Mouse (Mus musculus): ENCODE data around the gene Eno2.

DNA sequence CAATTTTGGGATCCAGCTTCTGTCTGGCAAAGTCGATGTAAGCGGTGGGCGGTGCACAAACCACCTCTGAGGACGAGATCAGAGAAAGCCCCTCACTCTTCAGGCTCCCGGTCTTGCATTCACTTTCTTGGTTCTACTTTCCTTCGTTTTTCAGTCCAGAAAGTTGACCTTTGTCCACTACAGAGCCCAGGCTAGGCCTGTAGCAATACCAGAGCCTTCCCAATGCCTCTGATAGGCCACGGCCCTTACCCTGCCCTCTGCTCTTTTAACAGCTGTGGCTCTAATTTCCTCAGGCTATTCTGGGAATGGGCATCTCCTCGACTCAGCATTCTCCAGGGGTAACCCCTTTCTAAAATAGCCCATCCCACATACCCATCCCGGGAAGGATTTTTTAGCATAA lies 43.4 kb upstream of the Eno2 start:
- TF ChIP-seq CTCF (conservative IDR thresholded peaks at IDR 0.05; ENCODE audit: low read length) (no peak), NANOG (IDR thresholded peaks at IDR 0.05; ENCODE audit: borderline replicate concordance, low read length) (no peak), POU5F1 (IDR thresholded peaks at IDR 0.05; ENCODE audit: borderline replicate concordance, low read length) (no peak)

All from E14TG2a.4 (cell line).